Mouse (Mus musculus) c-Kit-positive CD71-positive TER-119-negative erythroid progenitor cells, embryonic 14.5 days (primary cell): ENCODE results near the gene Mterf1a.
"Not testable (repeated sequence)": the region's sequence is repeated elsewhere in the genome, so short reads cannot be mapped to it uniquely, and the experiment has no call there.

ENCODE experiments used
- DNase-seq: peaks from one replicate; pipeline ENCODE4 v3.0.0-alpha.2; 2013; ENCODE audit warnings: low read depth

Gene Mterf1a

DNA sequence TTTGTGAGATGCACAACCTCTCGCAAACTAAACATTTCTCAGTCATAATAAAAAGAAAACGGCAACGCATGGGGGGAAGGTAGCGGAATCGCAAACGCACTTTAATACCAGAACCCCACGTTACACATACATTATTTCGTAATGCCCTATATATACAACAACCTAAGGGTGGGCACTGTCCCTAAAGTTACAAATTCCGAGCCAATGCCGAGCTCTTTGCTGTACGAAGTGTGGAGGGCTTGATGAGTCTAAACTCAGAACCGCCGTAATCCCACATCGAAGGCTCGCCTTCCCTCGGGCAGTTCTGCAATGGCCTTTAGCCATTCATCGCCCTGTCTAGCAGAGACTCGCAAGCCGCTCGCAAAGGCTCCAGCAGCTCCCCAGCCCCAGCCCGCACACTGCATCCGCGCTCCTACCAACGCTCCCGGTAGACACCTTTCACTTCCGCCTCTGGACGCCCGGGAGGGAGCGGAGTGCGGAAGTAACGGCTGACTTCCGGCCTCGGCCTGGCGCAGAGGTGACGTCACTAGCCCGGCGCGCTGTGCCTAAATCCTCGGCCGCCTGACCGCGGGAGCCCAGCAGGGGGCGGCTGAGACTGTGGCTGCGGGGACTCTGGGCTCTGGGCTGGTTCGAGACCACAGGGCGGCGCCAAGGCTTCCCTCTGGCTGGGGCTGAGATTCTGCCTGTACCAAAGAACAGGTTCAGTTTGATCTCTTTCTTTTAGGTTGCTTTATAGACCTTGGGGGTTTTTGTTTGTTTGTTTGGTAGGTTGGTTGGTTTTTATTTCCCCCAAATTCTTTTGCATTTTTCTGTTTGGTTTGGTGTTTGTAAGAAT, at the start of gene Mterf1a:
Mterf1a (minus strand) TSS at position 475 of the 835 bp plus-strand sequence.
- DNase-seq, result not testable (repeated sequence)

DNA sequence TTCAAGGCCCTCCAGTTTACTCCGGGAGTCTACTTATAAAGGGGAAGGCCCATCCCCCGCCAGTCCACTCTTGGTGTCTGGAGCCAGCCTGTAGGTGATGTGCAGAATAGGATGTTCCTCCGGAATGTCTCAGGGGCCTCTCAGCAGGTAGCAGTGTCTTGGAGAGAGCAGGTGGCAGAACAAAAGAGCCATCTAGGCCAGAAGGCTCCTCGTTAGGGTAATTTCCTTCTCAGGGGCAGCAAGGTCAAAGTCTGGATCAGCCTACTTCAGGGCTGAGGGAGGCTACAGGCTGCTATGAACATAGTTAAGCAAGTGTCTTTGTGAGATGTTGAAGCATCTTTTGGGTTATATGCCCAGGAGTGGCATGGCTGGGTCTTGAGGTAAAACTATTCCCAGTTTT, 49.4 kb upstream of the Mterf1a start:
- DNase-seq, result not testable (repeated sequence)

DNA sequence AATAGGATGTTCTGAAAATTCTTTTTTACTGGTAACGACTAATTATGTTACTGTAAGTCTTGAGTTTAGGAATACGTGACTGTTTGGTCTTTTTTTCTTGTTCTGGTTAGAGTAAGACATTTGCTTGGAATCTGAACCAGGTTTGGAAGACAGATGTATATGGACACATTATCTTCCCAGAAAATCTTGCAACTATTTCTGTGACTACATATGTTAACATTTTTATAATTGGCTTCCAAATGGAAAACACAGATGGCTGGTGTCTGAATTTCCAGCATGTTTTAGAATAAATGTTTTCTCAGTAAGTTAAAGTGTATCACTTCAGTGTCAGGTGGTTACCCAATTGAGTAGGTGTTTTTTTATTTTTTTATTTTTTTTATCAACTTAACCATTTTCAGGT, 47.5 kb upstream of the Mterf1a start:
- no peak for DNase-seq

DNA sequence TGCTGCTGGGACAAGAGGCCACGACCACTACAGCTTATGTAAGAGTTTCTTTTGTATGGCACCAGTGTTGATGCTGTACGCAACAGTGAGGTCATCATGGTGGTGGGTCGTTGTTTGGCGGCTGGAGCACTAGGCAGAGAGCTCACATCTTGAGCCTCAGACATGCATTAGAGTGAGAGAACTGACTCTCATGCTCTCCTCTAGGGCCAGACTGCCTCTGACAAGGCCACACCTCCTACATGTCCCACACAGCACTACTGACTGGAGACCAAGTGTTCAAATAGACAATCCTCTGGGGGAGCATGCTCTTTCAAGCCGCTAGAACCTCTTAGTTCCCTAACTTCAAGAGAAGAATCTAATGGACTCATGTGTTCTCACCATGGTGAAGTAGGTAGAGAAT, 45.6 kb upstream of the Mterf1a start:
- DNase-seq, result no peak

DNA sequence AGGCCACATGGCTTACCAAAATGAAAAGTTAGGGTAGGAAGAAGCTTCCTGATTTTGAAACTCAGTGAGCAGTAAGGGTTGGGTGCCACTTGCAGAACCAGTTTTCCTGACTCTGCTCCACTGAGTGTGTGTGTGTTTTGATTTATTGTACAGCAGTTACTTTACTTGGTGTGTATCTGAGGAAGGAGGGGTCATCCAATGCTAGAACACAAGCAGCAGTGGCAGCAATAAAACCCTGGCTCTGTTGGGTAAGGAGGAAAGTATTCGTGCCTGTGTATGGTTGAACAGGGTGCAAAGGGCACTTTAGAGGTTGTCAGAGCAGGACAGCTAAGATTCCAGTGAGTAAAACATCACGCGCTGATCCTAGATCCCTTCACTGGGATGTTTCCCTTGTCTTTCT, 45.2 kb upstream of the Mterf1a start:
- DNase-seq, result no peak

DNA sequence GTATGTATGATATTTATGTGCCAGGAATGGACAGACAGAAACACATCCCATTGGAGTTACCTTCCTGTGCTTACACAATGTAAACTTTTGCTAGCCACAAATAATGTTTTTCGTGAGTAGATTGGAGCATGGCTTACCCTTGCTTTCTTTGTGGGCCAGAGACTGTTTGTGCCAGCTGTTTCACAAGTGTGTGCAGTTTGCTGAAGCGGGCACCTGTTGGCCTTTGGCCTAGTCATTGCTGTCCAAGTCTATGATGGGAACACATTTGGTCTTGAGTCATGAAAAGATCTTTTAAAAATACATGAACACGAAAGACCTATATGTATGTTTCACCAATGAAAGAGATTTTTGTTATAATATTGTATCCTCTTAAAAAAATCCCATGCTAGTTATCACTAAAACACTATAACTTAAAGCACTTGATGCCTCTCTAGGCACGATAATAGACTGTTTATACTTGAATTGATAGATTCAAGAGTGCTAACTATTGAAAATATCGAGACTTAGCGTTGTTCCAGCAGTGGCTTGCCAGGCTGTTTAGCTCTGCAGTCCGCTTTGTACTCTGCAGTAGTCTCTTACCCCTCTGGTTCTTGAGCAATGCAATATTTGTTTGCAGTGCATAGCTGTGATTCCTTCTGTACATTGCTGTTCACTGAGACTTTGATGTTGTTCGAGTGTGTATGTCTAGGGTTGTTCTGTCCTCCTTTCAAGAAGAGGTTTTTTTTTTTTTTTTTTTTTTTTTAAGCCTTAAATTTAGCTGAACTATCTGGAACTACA, 42.2 kb upstream of the Mterf1a start:
- DNase-seq, result no peak

DNA sequence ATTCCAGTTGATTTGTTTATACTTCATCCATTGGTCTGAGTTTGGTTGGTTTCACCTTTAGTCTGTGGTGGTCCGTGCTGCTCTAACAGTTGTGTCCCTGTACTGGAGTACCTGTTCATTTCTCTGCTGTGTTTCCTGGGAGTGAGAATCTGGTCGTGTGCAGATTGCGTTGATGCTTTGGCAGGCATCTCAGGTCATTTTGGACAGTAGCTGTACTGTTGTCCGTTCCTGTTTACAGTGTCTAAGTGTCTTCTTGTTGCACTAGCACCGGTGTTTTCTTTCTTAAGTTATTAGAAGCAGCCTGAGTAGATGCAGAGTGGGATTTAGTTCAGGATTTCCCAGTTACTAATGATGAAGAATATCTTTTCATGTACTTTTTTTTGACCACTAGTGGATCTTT, 41.5 kb upstream of the Mterf1a start:
- no peak for DNase-seq

DNA sequence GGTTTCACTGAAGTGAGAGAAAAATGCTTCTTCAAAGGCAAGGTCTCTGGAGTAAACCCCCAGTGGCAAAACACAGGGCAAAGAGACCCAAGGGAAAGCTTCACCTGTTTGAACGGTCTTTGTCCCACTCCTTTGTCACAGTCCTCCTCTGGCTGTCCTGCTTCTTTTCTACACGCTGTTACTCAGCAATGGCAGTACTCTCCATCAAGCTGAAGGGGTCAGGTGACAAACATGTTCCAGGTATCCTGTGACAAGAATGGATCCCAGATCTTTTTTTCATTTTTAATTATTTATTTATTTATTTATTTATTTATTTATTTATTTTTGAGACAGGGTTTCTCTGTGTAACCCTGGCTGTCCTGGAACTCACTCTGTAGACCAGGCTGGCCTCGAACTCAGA, 39.8 kb upstream of the Mterf1a start:
- DNase-seq, result no peak

DNA sequence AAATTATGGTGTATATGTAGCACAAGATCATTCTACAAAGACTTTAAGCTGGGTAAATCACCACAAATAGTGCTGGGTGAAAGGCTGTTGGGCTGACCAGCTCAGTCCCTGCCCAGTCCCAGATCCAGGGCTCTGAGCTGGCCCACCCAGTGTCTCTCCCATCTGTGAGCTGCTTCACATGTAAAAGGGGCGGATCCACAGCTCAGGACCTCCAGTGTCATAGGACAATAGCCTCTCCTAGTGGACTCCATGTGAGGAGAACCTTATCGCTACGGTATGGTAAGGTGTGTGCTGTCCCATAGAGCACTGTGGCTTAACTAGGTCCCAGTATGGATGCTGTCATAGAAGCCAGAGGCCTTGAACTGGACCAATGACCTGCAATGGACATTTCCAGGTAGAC, 37.9 kb upstream of the Mterf1a start:
- no peak for DNase-seq

DNA sequence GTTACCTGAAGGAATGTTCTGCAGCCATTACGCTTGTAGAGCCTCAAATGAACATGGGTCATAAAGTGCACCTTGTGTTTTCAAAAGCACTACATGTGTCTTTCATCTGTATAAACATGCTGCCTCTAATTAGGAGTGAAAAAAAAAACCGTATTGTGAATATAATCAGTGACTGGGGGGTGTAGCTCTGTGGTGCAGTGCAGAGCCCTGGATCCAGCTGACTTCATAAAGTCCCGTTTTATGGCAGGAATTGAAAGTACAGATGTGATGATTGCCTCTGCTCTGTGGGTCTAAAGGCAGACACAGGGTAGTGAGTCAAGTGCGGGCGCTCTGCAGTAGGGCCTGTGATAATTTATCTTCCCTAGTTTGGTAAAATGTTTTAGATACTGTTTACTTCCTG, 37.0 kb upstream of the Mterf1a start:
- no peak for DNase-seq

DNA sequence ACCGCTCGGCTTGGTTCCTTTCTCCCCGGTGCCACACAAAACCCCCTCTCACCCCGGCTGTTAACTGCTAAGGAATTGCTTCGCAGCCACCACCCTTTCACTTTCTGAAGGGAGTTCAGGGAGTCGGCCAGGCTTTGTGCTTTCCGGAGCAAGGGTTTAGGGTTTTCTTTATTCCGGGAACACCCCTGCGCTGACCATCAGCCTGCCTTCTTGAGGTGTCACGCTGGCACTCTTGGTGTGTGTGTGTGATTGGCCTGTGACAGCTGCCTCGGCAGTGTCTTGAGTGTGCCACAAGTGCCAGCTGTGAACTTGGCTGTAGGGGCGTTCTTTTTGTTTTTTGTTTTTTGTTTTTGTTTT, 34.9 kb upstream of the Mterf1a start:
- peak; percentile 34 for DNase-seq

DNA sequence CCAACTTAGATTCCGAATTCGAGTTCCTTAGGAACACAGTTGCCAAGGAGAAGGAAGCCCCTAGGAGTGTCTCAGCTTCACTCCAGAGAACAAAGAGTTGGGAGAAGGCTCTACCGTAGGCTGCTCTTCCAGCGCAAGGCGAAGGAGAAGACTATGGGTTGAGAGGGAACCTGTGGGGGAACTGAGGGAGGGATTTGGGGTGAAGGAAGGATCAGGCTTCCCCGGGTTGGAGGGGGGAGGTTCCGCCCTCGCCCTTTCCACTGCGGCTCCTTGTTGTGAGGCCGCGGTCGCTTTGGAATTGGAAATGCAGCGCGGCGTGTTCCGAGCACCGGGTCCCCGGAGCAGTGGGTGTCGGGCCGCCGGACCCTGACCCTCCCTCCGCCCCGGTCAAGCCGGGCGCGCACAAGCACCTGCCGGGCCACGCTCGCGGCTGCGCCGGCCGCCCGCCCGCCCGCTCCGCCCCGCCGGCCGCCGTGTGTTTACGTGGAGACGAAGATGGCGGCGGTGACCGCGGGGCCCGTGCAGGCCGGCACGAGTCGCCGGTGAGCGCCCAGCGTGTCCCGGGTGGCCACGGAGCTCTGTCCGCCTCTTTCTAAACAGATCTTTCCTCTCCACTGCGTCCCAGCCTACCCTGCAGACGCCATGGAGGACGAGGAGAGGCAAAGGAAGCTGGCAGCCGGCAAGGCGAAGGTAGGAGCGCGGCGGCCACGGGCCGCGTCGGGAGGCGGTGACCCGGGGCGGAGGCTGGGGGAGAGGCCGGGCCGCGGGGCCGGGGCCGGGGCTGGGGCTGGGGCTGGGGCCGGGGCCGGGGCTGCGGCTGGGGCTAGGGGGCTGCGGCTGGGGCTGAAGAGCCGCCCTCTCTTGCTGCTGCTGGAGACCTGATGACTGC, 34.3 kb upstream of the Mterf1a start, which contains the start of gene Akap9:
Akap9 (plus strand) TSS at position 254 of the 889 bp plus-strand sequence.
- DNase-seq, result peak; percentile 21

DNA sequence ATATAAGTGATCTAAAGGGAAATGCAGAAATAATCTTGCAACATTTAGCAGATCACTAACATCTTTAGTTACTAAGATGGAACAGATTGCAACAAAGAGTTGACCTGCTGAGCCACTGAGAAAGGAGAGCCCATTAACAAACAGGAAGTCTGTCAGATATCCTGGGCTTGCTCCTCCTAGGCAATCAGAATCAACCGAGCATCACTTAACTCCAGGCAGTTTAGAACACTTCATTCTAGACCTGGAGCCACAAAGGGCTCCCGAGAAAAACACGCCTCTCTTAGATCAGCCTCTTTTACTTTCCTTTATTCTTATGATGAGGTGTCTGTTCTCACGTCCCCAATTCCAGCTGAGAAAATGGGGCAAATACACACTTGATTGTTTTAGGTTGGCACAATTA, 32.9 kb upstream of the Mterf1a start:
- DNase-seq, result no peak

DNA sequence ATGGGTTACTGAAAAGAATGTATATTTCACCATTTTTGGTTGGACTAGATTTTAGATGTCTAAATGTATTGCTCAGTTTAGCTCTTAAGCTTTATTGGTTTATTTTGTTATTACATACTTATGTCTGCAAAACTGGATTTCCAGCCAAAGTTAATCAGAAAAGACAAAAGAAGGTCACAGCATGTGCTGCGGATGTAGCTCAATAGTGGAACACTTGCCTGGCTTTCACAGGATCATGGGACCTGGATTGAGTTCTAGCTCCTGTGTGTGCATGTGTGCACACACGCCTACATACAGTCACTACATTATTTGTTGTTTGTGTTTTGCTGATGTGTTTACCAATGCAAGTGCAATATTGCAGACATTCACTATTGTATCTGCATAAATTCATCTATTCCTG, 28.6 kb upstream of the Mterf1a start:
- DNase-seq, result no peak

DNA sequence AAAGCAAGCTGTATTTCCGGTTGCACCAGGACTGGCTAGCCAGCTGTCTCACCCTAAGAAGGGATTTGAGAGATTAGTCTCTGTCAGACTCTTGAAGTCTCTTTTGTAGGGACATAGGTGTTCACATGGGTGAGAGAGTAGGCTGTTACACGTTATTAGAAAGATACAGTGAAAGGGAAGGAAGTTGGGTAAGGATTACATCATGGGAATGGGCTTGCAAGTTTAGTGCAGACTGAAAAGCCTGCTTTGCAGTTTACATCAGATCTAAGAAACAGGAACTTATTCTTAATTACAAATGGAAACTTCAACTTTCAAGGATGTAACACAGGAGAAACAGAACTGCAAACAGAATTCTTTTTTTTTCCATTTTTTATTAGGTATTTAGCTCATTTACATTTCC, 11.7 kb upstream of the Mterf1a start:
- no peak for DNase-seq

DNA sequence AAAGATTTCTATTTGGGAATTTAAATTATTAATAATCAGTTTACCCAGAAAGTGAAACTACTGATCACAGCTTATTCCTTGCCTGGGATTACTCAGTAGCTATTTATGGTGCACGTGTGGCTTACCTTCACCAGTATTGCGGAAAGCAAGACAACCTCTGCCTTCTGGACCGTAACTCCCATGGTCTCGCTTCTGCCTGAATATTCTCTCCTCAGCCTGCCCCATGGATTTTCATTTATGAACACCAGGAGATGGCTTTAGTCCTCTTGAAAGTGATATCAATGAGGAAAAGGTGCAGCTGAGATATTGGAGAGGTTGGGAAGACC, 524 bp upstream of the Mterf1a start:
- DNase-seq, result not testable (repeated sequence)

DNA sequence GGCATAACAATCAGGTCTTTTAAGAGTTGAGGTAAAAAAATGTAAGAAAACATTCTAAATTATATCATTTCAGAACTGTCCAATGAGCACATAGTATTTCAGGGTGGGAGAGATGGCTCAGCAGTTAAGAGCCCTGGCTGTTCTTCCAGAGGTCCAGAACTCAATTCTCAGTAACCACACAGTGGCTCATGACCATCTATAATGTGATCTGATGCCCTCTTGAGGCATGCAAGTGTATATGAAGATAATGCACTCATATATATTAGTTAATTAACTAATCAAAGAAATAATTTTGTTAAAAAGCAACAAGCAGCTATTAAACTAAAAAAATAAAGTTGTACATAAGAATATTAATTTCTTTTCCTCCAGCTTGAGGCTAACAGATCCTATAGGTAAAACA, 4.5 kb downstream of the Mterf1a start:
- no peak for DNase-seq

DNA sequence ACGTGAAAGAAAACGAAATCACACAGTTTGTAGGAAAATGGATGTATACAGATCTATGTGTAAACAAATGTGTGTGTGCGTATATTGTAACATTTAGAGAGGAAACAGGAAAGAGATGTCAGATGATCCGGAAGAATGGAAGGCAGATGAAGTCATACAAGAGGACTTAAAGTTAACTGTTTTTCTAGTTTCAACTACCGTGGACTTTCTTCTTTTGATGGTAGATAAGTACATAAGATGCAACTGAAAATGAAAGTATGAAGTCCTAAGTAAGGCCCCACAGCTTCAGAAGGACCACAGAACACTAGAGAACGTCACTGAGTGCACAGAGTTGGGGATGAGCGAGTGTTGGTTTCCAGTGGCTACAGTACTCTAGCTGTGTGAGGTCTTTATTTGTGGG, 6.9 kb downstream of the Mterf1a start:
- not testable (repeated sequence) for DNase-seq

DNA sequence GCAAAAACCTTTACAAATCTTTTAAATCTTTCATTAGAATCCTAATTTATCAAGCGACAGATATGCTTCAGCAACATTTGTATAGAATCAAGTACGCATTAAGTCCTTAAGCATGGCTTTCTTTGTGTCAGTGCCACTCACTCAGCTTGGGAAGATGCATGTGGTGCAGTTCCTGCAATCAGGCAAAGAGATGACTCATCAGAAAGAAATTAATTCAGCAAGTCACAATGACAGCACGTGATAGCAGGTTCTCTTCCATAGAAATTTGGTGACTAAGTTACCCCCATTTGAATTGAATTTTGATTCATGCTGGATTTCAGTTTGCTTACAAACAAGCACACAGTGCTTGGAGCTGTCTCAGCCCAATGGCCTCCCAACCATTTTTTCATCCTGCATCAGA, 20.2 kb downstream of the Mterf1a start:
- no peak for DNase-seq

DNA sequence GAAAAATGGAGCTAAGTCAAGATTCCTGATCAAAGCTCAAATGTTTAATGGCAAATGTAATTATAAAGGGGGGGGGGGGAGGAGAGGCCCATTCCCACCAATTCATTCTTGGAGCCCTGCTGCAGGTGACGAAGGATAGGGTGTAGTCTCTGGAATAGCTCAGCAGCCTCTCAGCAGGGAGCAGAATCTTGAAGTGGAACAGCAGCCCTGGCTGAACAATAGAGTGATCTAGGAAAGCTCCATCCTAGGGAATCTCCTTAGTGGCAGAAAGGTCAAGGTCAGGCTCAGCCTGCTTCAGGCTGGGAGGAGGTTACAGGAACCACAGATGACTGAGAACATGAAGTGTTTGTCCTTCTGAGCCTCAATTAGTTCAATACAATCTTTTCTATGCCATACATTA, 21.4 kb downstream of the Mterf1a start:
- no peak for DNase-seq

DNA sequence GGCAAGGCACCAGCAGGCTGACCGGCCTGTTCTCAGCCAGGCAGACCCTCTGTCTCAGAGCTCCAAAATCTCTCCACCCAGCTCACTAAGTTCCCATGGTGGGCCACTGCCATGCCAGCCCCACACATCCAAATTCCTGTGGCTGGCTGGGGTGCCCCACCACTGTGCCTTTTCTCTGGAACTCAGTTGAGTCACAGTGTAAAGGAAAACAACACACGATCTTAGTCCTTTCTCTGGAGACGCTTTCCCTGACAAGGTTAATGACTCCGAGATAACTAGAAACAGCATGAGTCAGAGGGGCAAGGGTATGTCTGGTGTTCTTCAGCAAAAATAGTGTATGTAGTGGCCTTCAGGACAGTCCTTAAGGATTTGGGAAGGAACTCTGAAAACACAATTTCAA, 23.6 kb downstream of the Mterf1a start:
- no peak for DNase-seq

DNA sequence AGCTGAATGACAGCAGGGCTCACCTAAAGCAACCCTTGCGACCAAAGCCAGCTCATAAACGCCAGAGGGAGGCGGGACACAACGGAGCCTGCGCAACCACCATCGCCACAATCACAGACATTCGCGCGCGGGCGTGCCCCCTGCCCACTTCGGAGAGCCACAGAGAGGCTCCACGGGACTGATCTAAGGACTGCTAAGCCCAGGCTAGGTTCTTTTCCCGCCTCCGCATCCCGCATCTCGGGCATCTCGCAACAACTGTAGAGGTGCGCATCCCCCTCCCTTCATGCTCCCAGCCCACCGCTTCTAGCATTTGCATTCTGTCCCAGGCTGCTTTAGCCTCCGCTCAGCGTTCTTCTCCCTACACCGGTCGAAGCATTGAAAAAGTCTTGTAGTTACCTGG, 48.7 kb downstream of the Mterf1a start, which contains the start of gene Lrrd1:
Lrrd1 (plus strand) TSS at position 148 of the 400 bp plus-strand sequence.
- no peak for DNase-seq
